Mouse (Mus musculus) gastrocnemius, postnatal 25 days (tissue): ENCODE measurements around the gene 2510039O18Rik. TPM values are rescaled to one million over a fixed set of nuclear protein-coding genes. Genes with fewer than 3 reads are reported as not detected.

Experiments used
- DNase-seq: peaks from one replicate; pipeline ENCODE4 v3.0.0; 2022
- long read RNA-seq, 2 experiments: library from polyadenylated mRNA; stranded (forward); transcript quantifications; one replicate each; pipeline ENCODE4 v2.0.0; 2021
- total RNA-seq, 2 experiments: library from RNA; stranded (reverse); gene quantifications; 1 replicate in 1 of 2; 2 replicates in 1 of 2; pipeline ENCODE4 v1.2.3; 2021

Gene 2510039O18Rik
- 10 to 100 TPM; 19.1 to 20.0 TPM for total RNA-seq
- long read RNA-seq, experiment 1, transcript 2510039O18Rik-201 (3 exons, 2,731 nt), result major isoform, 18 of 47 reads
- long read RNA-seq, experiment 1, partial matches to known transcripts, result 1 of 47 reads
- long read RNA-seq, experiment 1, other reads (novel, unspliced or antisense), result 28 of 47 reads
- long read RNA-seq, experiment 2, transcript 2510039O18Rik-201 (3 exons, 2,731 nt), result major isoform, 42 of 57 reads
- long read RNA-seq, experiment 2, partial matches to known transcripts, result 14 of 57 reads
- long read RNA-seq, experiment 2, other reads (novel, unspliced or antisense), result 1 of 57 reads

DNA sequence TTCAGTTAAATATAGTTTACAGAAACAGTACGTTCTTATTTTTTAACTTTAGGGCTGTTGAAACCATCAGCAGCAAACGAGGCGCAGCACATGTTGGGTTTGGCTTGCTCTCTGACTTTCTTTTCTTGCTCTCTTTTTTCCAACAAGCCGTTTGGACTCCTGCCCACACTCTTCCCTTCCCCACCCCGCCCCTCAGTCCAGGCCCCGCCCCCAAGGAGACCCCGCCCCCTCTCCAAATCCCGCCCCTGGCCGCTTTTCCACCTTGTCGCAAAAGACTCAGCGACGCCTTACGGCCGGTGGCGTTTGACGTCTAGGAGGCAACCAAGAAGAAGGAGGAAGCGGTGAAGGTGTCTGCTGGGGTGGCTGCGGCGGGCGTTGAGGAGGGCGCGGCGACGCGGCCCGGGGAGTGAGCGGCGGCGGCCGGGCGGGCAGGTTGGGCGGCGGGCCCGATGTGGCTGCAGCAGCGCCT is at the start of gene 2510039O18Rik:
Gene 2510039O18Rik, plus strand, starts transcription at position 320 of the 469 bp plus-strand sequence.
- peak; percentile 79 for DNase-seq

DNA sequence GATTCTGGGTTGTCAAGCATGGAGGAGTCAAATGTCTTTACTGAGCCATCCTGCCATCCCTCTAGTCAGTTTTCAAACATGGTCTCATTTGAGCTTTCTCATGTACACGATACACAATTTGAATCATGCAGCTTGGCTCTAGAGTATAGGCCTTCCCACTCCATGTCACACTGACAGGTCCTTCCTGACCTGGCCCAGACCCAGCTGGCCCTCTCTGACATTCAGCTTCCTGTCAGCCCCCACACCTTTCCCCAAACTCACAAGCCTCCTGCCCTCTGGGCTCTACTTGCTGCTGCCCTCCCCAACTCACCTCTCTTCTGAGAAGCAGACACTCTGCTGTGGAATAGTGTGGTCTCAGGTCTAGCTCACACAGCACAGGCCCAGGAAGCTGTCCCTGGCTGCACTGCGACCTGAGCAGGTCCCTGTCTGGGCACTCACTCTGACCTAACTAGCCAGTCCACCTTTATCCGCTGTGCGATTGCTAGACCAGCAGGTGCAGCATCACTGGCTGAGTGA is 44.8 kb upstream of the 2510039O18Rik start:
- DNase-seq, result no peak

DNA sequence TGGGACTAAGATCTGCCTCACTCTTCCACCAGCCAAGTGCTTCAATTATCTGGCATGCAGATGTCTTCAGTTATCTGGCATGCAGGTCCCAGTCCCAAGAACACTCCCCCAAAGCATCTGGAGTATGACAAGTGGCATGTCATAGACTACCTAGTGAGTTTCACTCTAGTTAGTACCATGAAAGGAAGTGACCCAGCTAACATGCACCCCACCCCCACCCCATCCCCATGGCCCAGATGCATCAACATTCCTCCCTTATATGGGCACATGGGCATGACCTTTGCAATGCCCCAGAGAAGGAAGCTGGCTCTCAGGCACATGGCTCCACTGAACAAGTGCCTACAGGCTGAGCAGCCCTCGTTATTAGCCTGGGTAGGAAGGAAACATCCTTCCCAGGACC is 44.3 kb upstream of the 2510039O18Rik start:
- DNase-seq, result no peak

DNA sequence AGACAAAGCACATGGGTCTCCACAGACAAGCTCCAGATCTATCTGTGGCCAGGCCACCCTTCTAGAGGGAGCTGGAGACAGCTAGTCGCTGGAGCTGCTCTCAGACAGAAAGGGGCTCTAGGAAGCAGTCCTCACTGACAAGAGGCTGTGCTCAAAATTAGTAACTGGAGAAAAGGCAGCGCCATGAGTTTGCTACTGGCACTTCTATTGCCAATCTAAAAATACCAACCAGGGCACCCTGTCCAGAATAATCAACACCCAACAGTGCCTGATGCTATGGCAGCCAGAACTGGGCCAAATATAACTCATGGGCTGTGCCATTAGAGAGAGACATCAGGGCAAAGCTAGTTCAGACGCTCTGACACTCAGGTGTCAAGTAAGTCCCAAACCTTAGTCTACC is 43.3 kb upstream of the 2510039O18Rik start:
- DNase-seq, result peak; percentile 65

DNA sequence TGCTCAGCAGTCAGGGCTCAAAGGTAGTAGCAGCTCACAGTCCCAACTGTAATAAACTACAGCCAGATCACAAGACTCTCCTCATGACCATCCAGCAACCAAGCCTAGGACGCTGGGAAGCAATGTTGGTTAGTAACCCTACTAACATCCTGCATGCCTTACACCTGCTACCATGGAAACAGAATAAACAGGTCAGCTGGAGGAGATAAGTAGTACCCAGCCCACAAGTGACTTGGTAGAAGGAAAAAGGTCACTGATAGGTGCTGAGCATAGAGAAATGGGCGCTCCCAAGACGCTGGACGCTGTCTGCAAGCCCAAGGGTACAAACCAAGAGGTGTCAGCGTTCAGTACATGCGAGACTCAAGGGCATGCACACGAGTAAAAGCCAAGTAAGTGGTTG is 40.2 kb upstream of the 2510039O18Rik start:
- peak; percentile 48 for DNase-seq

DNA sequence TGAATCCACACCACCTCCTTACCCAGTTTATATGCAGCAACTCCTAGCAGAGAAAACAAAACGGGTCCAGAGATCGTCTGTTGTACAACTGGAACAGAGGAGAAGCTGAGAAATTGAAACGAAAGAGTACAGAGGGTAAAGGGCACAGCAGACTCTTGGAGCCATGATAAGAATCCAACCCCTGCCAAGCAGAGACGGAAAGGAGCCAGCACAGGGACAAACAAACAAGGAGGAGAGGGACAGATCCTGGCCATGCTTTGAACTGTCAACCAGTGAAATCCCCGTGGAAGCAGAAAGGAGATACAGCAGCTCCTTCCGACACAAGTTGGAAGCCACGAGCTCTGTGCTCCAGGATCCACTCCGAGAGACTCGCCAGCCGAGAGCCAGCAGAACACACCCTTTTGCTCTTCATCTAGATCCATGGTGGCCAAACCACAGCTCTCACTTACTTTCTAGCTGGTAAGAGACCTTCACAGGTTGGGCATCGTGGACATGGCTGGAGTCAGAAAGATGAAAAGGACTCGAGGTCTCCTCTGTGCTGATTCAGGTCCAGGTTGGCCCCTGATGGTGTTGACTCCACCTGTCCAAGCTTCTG is 37.7 kb upstream of the 2510039O18Rik start:
- no peak for DNase-seq

DNA sequence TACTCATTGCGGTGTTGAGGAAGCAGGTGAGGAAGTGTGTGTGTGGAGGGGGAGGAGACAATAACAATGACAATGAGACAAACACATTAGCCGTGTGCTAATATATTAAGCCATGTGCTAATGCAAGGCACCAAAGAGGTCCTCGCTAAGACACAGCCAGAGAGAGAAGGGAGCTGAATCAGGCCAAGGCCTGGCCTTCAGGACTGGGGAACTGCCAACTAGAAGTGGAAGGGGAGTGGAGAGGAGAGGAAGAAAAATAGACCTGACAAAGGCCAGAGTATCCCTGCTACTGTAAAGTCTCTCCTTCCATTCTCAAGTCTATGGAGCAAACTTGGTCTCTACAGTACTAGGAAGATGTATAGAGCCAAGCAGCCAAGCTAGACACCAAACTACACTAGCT is 37.1 kb upstream of the 2510039O18Rik start:
- no peak for DNase-seq

DNA sequence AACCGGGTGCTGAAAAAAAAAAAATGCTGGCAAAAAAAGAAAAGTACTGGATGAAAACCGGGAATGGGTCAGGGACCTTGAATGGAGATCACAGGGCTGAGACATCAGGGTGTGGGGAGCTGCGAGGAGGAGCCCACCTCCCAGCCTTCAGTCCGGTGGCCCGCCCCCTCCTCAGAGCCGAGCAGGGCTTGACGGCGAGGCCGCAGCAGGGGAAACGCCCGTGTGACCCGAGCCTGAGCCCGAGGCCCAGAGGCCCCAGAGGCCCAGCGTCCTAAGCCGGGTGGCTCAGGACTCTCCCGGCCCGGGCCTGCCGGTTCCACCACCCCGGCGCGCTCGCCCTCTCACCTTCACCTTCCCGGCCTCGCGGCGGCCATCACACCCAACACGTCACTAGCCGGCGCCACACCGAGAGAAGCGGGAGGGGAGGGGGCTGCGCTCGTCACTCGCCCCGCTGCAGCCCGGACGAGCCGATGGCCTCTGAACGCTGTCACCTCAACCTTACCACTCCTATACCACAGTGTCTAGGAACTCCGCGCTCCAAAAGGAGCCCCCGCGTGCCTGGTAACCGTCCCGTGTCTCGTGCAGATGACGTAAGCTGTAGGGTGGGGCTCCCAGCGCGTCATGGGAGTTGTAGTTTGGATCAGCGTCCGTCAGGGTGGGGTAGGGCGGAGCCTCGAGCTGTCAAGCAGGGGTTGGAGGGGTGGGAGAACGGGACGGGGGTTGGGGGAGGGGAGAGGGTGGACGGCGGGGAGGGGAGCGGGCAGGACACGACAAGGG is 36.2 kb upstream of the 2510039O18Rik start, which contains the start of gene Mfn2:
Gene Mfn2, minus strand, starts transcription at position 392 of the 777 bp plus-strand sequence.
- DNase-seq, result peak; percentile 89

DNA sequence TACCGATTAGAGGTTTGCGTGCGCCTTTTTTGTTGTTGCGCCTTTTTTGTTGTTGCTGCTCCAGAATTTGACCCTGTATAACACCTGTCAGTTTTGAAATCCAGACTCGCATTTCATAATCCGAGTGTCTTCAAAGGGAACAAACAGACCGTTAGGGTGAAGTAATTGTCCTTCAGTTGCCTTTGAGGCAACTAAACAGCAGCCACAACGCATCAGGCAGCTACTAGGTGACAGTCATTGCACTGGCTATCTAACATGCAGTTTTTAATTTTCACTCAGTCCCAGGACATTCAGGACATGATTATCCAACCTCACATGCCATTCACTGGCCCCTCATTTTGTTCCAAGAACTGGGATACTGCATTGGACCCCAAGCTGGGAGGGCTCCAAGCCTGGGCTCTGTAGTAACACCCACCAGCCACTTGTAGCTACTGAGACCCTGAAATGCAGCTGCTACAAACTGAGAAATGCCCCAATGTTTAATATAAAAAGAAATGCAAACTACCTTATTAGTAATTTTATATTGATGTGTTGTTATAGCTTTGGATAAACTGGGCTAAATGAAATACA is 35.5 kb upstream of the 2510039O18Rik start:
- DNase-seq, result peak; percentile 14

DNA sequence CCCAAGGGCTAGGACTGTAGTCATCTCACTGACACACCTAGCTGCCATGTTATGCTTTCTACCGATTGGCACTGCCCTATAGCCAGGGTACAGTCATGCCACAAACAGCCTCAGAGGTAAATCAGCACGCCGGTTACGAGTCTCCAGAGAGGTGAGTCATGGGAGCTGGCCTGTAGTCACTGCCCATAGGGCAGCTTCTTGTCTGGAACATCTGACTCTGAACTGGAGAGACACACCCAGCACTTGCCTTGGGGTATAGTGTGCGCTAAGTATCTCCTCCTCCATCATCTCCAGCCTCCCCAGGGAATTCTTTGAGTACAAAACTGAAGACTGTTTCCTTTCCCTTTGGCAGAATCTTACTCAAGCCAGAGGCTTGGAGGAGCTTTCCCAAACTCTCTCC is 34.5 kb upstream of the 2510039O18Rik start:
- peak; percentile 41 for DNase-seq

DNA sequence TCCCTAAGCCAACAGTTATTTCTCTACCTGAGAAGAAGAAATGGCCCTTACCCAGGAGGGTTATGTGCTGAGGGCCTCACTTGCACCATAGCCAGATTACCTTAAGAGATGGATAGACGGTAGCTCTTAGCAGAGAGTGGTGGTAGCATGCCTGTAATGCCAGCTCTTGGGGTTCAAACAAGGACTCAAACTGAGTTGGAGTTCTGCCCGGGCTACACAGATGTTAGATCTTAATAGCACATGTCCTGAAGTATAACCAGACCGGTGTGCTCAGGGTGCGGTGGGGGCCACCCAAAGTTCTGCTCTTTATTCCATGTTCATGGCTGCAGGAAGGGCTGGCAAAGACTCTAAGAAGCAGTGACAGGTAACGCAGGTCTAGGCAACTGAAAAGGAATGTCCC is 31.2 kb upstream of the 2510039O18Rik start:
- DNase-seq, result no peak

DNA sequence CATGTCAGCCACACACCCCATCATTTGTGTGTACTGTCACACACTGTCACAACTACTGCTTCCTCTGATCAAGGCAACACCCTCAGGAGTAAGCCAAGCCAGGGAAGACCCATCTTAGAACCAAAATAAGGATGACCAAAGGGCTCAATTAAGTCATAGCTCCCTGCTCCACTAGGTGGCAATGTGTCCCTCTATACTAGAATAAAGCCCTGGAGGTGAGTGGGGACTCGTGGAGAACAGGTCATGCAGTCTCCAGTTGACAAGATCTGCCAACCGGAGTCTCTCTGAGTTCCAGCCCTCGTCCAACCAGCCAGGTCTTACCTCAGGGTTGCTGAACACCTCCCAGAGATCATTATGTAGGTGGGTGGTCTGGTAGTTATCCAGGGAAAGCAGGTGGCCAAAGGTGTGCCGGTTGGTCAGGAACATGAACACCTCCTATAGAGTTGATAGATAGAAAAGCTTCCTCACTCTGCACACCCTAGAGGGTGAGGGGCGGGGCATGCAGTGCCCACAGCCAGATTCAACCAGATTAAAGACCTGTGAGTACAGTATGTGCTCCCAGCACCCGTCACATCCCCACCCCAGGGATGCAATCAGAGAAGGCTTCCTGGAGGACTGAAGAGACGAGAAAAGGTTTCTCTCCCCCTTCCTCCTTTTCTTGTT is 22.1 kb upstream of the 2510039O18Rik start:
- DNase-seq, result no peak

DNA sequence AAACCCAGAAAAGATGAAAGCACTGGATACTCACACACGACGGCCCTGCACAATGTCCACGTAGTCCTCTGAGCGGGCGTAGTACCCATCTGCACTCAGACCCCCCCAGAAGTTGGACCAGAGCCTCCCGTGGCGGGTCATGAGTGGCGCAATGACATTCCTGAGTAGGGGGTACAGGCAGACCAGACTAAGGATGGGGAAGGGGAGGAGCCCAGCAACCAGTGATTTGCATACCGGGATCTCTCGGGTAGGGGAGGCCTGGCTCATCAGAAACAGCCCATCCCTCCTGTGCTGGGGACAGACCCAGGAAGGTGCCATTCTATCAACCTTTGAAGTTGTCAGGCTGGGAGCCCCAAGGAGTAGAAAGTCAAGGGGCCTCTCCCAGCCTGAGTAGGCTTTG is 19.7 kb upstream of the 2510039O18Rik start:
- DNase-seq, result no peak

DNA sequence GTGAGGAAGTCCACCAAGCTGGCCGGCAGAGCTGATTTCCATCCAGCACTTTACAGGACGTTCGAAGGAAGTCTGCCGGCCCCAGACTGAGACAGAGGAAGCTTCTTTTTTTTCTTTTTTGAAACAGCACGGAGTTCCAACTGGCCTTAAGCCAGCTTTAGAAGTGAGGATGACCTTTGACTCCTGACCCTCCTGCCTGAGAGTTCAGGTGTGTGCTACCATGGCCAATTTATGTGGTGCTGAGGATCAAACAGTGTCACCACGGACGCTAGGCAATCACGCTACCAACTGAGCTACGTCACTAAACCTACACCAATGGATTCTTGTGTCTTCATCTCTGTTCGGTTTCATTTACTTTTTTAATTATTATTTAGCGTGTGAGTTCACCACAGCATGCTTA is 18.4 kb upstream of the 2510039O18Rik start:
- DNase-seq, result no peak

DNA sequence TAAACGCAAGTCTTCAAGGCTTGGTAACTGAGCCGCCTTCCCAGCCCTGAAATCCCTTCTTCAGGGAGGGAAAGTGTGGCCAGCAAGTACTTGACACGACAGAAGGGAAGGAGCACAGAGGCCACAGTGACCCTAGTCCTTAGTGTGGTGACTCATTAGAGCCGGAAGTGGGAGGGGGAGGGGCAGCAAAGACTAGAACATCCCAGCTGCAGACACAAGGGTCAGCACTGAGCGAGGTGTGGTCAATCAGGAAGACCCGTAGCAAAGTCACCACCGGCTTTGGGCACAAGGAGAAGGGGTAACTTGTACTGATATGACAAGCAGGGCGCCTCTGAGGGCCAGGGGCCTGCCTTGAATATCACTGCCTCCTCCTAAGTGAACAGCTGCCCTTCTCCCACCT is 13.0 kb upstream of the 2510039O18Rik start:
- peak; percentile 61 for DNase-seq

DNA sequence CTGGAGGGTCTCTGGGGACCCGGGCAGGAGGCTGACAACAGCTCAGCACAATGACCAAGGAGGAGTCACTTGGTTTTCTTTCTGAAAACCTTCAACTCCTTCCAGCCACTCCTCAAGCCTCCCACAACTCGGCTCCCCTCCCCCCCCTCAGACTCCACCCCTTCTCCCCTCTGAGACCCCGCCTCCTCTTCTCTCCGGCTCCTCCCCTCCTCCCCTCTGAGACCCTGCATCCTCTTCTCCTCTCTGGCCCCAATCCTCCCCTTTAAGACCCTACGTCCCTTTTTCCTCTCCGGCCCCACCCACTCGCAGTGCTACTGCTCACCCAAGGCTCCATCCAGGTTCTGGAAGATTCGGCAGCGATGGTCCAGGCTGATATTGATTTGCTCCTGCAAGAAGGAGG is 12.6 kb upstream of the 2510039O18Rik start:
- no peak for DNase-seq

DNA sequence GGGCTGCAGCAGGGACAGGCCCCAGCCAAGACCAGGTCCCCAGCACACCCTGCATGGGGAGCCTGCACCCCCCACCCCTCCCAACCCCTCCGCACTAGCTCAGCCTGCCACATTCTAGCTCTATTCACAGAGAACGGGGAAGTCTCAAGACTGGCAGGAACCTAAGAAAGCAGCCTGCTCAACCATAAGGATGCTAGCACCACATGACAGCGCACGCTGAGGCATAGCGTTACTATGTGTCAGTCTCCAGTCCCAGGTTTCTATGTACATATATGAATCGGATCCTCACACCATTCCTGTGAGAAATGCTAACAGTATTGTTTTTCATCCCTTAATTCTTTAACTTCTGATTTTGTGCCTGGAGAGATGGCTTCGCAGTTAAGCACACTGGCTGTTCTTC is 12.2 kb upstream of the 2510039O18Rik start:
- no peak for DNase-seq

DNA sequence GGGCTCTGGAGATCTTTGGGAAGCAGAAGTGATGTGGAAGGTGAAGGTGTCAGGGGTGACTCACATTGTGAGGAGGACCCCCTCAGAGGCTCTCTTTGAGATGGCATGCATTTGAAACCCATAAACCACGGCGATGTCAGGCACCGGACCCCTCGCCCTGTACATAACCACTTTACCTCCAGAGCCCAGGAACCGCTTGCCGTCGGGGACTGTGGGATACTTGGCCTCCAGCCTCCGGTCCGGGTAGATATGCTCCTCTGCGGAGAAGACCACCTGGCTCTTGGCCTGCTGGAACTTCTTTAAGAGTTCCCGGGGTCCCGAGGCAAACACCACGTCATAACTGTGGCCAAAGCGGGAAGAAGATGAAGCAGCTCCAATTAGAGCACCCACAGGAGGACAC is 9.7 kb upstream of the 2510039O18Rik start:
- DNase-seq, result no peak

DNA sequence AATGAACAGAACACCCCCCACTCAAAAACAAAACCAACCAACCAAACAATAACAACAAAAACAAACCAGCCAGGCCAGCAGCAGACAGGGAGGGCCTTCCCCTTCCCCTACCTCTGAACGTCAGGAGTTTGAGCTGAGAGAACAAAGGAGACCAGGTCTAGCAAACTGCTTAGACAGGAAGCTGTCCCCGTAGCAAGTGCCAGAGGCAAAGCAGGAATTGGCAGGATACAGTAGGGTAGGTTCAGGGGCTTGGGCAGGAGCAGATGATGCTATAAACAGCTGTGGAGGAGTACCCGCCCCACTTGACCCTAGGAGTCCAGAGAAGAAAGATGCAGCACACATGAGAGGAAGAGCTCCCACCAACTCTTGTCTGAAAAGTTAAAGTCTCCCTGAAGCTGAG is 6.6 kb upstream of the 2510039O18Rik start:
- DNase-seq, result no peak

DNA sequence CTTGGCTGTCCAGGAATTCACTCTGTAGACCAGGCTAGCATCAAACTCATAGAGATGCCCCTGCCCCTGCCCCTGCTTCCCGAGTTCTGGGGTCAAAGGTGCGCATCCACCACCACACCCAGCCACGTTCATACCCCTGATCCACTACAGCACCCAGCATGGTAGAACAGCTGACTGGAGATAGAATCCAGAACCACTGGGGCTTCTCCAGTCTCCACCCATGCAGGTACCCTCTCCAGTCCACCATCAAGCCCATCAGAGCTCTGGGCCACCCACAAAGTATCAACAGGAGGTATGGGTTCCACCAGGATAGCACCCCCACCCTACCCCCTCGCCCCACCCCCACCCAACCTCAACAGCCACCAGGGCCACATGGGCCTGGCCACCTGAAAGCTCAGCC is 6.1 kb upstream of the 2510039O18Rik start:
- DNase-seq, result no peak

DNA sequence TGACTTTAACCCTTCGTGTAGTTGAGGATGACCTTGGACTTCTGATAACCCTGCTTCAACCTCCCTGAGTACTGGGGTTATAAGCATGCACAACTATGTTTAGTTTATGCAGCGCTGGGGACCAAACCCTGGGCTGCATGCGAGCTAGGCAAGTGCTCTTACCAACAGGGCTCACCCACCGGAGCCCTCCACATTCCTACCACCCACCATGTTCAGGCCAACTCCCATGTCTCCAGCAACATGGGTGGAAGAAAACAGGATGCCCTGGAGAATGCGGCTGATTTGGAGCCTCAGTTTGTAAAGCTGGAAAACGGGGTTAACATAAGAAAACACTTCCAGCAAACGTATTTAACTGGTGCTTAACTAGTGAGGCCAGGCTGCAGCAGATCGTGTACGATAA is 4.8 kb upstream of the 2510039O18Rik start:
- DNase-seq, result no peak
